Mouse (Mus musculus) retina, postnatal 1 day (tissue): ENCODE results near the gene Gcsam.

Experiments
- DNase-seq: peaks from one replicate; pipeline ENCODE4 v3.0.0-alpha.2; 2012

Gene Gcsam

GRCm38 (mm10) chr16:45653009-45653933 lies 43.1 kb downstream of the Gcsam start:
- DNase-seq: no peak

- DNase-seq: peak; percentile 11
These were observed 43.8 kb downstream of the Gcsam start, which contains the start of gene BC016579 for GRCm38 (mm10) chr16:45653934-45654332. BC016579 (minus strand) TSS chr16:45654068.

GRCm38 (mm10) chr16:45654465-45654864 lies 44.3 kb downstream of the Gcsam start:
- DNase-seq: no peak

GRCm38 (mm10) chr16:45657574-45658159 lies 47.5 kb downstream of the Gcsam start:
- no peak for DNase-seq

- no peak for DNase-seq
These were observed 48.1 kb downstream of the Gcsam start for GRCm38 (mm10) chr16:45658248-45658647.

GRCm38 (mm10) chr16:45659596-45659995 lies 49.4 kb downstream of the Gcsam start:
- DNase-seq: no peak

GRCm38 (mm10) chr16:45662381-45662780 lies 52.2 kb downstream of the Gcsam start:
- DNase-seq: no peak

- DNase-seq: no peak
These were observed 56.0 kb downstream of the Gcsam start for GRCm38 (mm10) chr16:45666136-45666535.

- no peak for DNase-seq
These were observed 58.0 kb downstream of the Gcsam start for GRCm38 (mm10) chr16:45668178-45668577.

GRCm38 (mm10) chr16:45670005-45670404 lies 59.8 kb downstream of the Gcsam start:
- DNase-seq: no peak
